Mouse (Mus musculus): ENCODE data around the gene Gab2. TPM values are rescaled to one million over a fixed set of nuclear protein-coding genes. Genes with fewer than 3 reads are reported as not detected.

Gene Gab2
- total and polyA plus RNA-seq, 2 experiments from 2014 or later = 12.5 to 26.7 TPM

DNA sequence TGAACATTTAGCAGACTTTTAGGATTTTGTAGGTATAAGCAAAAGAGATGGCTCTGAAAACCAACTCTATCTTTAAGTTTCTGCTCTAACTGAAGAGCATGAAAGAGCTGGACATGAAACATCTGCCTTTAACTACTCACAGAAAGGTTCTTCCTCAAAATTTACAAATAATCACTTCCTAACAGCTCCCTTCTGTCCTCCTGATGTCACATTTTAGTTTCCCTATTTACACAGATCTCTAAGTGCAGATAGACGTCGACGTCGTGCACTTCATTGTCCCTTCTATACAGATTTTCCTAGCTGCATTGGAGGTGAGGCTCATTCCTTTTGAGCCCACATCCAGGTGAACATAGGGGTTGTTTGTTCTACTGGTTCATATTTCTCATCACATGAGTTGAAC, 90.3 kb downstream of the Gab2 start:
- no peaks in the 10 kb centered on the region for H3K4me1 ChIP-seq (ENCODE audit: insufficient read depth, low read length)
- H3K4me3 ChIP-seq (ENCODE audit: low read length) = no peak overlapping the region
- H3K4me2 ChIP-seq (ENCODE audit: low read depth, low read length) = no peak overlapping the region
- H3K27ac ChIP-seq = peak overlapping the region; percentile 36; the same call in 1 of the 2 replicates
- H3K9me3 ChIP-seq (ENCODE audit: low read length) = no peaks in the 10 kb centered on the region
- ATAC-seq (no peak), DNase-seq (ENCODE audit: low spot score) (no peak)
- WGBS = 93% methylated on average over 4 of the region's 4 CpGs
- H3K27me3 ChIP-seq (ENCODE audit: insufficient read depth, low read length) = no peaks in the 10 kb centered on the region
- no peaks in the 10 kb centered on the region for H3K36me3 ChIP-seq (ENCODE audit: insufficient read depth, low read length)
- H3K9ac ChIP-seq (replicated peaks; ENCODE audit: low read length) = no peak overlapping the region
- TF ChIP-seq CTCF (IDR thresholded peaks at IDR 0.05; ENCODE audit: low read depth) = no peak

DNA sequence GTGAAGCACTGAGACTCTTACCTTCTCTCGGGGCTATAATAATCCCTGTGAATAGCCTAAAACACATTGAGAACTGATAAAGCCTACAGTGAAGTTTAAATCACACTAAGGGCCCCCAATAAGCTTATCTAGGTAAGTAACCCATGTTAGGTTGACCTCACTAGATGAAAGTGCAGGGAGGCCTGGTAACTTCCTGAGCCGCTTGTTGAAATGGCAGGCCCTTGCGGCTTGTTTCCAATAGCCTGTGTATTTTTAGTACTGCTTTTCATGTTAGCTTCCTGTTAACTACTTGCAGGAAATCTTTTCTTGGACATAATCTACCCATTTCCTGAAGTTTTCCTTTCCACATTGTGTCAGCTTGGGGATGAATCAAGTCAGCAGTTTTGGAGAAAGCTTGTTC, 90.7 kb downstream of the Gab2 start:
- Histone ChIP-seq H3K4me1 (ENCODE audit: insufficient read depth, low read length) (no peaks in the 10 kb centered on the region), H3K4me2 (ENCODE audit: low read depth, low read length) (no peak overlapping the region), H3K27ac (peak overlapping the region; percentile 36; the same call in 1 of the 2 replicates), H3K36me3 (ENCODE audit: insufficient read depth, low read length) (no peaks in the 10 kb centered on the region), H3K9me3 (ENCODE audit: low read length) (no peaks in the 10 kb centered on the region), H3K27me3 (ENCODE audit: insufficient read depth, low read length) (no peaks in the 10 kb centered on the region), H3K9ac (replicated peaks; ENCODE audit: low read length) (no peak overlapping the region), H3K4me3 (ENCODE audit: low read length) (no peak overlapping the region)
- 83% methylated on average over 3 of the region's 3 CpGs for WGBS
- no peak for TF ChIP-seq CTCF (IDR thresholded peaks at IDR 0.05; ENCODE audit: low read depth)
- ATAC-seq (no peak), DNase-seq (ENCODE audit: low spot score) (no peak)

DNA sequence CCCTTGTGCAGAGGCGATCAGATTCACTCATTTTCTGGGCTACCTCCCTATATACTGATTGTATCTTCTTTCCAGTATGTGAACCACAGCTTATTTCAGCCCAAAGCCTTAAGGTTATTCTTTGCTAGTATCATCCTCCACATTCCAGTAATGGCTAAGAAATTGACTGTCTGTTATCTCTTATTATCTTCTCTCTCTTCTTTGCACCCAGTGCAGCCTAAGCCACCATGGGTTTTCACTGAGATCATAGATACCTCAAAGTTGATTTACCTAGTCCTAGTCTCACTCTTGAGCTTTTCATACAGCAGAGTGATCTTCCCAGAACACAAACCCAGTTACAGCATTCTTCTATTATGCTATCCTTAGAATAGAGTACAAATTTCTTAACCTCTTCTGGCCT, 100.5 kb downstream of the Gab2 start:
- WGBS = 100% methylated on average over 1 of the region's 1 CpGs
- Histone ChIP-seq H3K9me3 (ENCODE audit: low read length) (no peaks in the 10 kb centered on the region), H3K27ac (no peak overlapping the region), H3K4me1 (ENCODE audit: insufficient read depth, low read length) (no peaks in the 10 kb centered on the region), H3K9ac (replicated peaks; ENCODE audit: low read length) (no peak overlapping the region), H3K4me3 (ENCODE audit: low read length) (no peak overlapping the region), H3K4me2 (ENCODE audit: low read depth, low read length) (no peak overlapping the region), H3K27me3 (ENCODE audit: insufficient read depth, low read length) (no peaks in the 10 kb centered on the region), H3K36me3 (ENCODE audit: insufficient read depth, low read length) (no peaks in the 10 kb centered on the region)
- DNase-seq (ENCODE audit: low spot score) (no peak), ATAC-seq (no peak)
- no peak for TF ChIP-seq CTCF (IDR thresholded peaks at IDR 0.05; ENCODE audit: low read depth)

DNA sequence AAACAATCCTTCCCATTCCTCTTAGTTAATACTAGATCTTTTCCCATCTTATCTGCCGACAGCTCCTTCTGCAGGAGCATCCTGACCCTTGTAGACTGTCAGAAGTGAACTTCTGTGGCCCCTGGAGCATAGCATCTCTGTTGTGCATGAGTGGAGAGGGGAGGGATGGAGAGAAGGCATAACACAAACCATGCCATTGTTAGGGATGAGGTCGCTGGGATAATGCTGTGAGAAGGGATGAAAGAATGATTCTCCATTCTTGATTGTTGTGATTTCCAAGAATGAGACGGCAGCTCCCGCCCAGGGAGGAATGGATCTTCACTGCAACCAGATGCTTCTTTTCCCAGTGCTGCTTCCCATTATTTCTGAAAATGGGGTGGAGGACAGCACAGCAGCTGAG, 102.0 kb downstream of the Gab2 start:
- 22% methylated on average over 4 of the region's 4 CpGs for WGBS
- TF ChIP-seq CTCF (IDR thresholded peaks at IDR 0.05; ENCODE audit: low read depth) = no peak
- no peak overlapping the region for H3K27ac ChIP-seq

DNA sequence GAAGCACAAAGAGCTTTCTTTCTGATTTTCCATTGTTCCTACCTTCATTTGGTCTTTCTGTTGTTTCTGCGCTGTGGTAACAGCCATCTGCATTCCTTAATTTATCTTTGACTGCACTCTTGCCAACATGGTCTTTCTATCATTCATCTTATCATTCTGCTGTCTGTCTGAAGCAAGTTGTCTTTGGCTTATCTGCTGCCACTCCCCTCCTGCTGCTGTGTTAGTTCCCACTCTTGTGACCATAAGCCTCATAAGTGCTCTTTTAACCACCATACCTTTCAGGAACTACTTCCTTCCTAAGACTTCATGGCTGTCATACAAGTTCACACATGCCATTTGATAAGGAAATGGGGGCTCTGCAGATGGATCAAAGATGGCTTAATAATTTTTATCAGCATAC, 102.6 kb downstream of the Gab2 start:
- Histone ChIP-seq H3K4me1 (ENCODE audit: insufficient read depth, low read length) (no peaks in the 10 kb centered on the region), H3K36me3 (ENCODE audit: insufficient read depth, low read length) (no peaks in the 10 kb centered on the region), H3K27me3 (ENCODE audit: insufficient read depth, low read length) (no peaks in the 10 kb centered on the region), H3K27ac (no peak overlapping the region), H3K4me3 (ENCODE audit: low read length) (no peak overlapping the region), H3K4me2 (ENCODE audit: low read depth, low read length) (no peak overlapping the region), H3K9me3 (ENCODE audit: low read length) (no peaks in the 10 kb centered on the region), H3K9ac (replicated peaks; ENCODE audit: low read length) (no peak overlapping the region)
- 63% methylated on average over 1 of the region's 1 CpGs for WGBS
- no peak for TF ChIP-seq CTCF (IDR thresholded peaks at IDR 0.05; ENCODE audit: low read depth)
- ATAC-seq (no peak), DNase-seq (ENCODE audit: low spot score) (no peak)

More for the DNA sequence above, 102.0 kb downstream of the Gab2 start:
- Histone ChIP-seq H3K9me3 (ENCODE audit: low read length) (no peaks in the 10 kb centered on the region), H3K9ac (replicated peaks; ENCODE audit: low read length) (no peak overlapping the region), H3K36me3 (ENCODE audit: insufficient read depth, low read length) (no peaks in the 10 kb centered on the region), H3K4me1 (ENCODE audit: insufficient read depth, low read length) (no peaks in the 10 kb centered on the region), H3K4me2 (ENCODE audit: low read depth, low read length) (no peak overlapping the region), H3K27me3 (ENCODE audit: insufficient read depth, low read length) (no peaks in the 10 kb centered on the region), H3K4me3 (ENCODE audit: low read length) (no peak overlapping the region)
- no peak for DNase-seq (ENCODE audit: low spot score)
- ATAC-seq = no peak

DNA sequence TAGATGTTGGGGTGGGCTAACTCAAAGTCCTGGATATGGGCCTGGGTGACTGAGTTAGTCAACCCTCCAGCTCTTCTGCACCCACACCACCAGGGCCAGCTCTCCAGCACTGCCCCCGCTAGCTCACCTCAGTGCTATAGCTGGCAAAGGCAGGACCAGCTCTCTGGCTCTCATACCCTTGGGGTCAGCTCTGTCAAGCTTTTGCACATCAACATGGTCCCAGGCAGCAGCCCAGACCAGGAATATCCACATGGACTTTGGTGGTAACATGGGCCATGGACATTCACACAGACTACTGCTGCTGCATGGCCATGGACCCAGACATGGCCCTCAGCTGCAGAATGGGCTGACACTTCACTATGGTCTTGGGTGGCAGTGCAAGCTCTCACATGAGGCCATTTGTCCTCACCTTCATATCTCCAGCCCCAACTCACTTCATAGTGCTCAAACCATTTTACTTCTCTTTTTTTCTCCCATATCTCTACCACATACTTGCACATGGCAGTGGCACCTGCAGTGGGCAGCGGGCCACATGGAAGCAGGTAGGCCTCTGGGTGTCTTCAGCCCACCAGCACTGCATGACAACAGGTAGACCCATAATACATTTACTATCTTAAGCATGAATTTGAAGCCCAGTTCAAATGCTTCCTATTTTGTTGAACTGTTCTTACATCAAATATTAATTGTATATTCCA, 106.1 kb downstream of the Gab2 start:
- no peak overlapping the region for H3K4me2 ChIP-seq (ENCODE audit: low read depth, low read length)
- H3K4me3 ChIP-seq (ENCODE audit: low read length) = no peak overlapping the region
- no peak for TF ChIP-seq CTCF (IDR thresholded peaks at IDR 0.05; ENCODE audit: low read depth)
- H3K36me3 ChIP-seq (ENCODE audit: insufficient read depth, low read length) = no peaks in the 10 kb centered on the region
- H3K27me3 ChIP-seq (ENCODE audit: insufficient read depth, low read length) = no peaks in the 10 kb centered on the region
- no peak overlapping the region for H3K9ac ChIP-seq (replicated peaks; ENCODE audit: low read length)
- H3K4me1 ChIP-seq (ENCODE audit: insufficient read depth, low read length) = no peaks in the 10 kb centered on the region
- no peaks in the 10 kb centered on the region for H3K9me3 ChIP-seq (ENCODE audit: low read length)
- WGBS = 90% methylated on average over 2 of the region's 2 CpGs
- DNase-seq (ENCODE audit: low spot score) (no peak), ATAC-seq (no peak)
- no peak overlapping the region for H3K27ac ChIP-seq

DNA sequence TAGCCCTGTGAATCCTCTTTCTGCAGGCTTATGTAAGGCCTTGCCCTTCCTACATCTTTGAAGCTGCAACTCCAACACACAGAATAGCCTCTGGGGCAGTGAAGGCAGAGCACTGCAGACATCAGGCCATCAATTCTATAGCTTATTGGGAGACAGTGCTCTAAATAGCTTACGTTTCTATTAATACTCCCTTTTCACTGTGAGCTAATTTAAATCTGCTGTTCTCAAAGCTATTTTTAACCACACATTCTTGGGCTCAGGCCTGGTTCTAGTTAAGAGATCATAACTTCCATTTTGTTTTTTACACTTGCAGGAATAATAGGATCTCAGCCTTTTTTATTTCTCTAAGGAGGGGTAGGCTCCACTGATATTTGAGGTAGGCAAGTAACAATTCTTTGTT, 107.7 kb downstream of the Gab2 start:
- no peak overlapping the region for H3K4me3 ChIP-seq (ENCODE audit: low read length)
- no peaks in the 10 kb centered on the region for H3K4me1 ChIP-seq (ENCODE audit: insufficient read depth, low read length)
- WGBS = 39% methylated on average over 1 of the region's 1 CpGs
- peak; percentile 4 for DNase-seq (ENCODE audit: low spot score)
- no peaks in the 10 kb centered on the region for H3K36me3 ChIP-seq (ENCODE audit: insufficient read depth, low read length)
- H3K27me3 ChIP-seq (ENCODE audit: insufficient read depth, low read length) = no peaks in the 10 kb centered on the region
- ATAC-seq = no peak
- no peak overlapping the region for H3K9ac ChIP-seq (replicated peaks; ENCODE audit: low read length)
- TF ChIP-seq CTCF (IDR thresholded peaks at IDR 0.05; ENCODE audit: low read depth) = no peak
- no peak overlapping the region for H3K4me2 ChIP-seq (ENCODE audit: low read depth, low read length)
- no peak overlapping the region for H3K27ac ChIP-seq
- no peaks in the 10 kb centered on the region for H3K9me3 ChIP-seq (ENCODE audit: low read length)

Data from hindbrain, postnatal 0 days (tissue).